Mouse (Mus musculus) forebrain, embryonic 15.5 days (tissue): ENCODE measurements around the gene Prg2. TPM values are rescaled to one million over a fixed set of nuclear protein-coding genes. Genes with fewer than 3 reads are reported as not detected.

ENCODE experiments used
- ATAC-seq: fragments of 200-750 bp; cut with Nextera tagmentation; replicated peaks from 2 replicates; pipeline ENCODE4 v1.8.0; 2017; ENCODE audit warnings: mild to moderate bottlenecking, moderate TSS enrichment, moderate library complexity
- H3K27ac ChIP-seq: fragments of 300-500 bp; sonication (generic); replicated peaks from 2 replicates; pipeline ENCODE4 v1.5.1; 2015; ENCODE audit warnings: mild to moderate bottlenecking, inconsistent platforms
- H3K27me3 ChIP-seq: fragments of 300-500 bp; sonication (generic); 2 replicates; pipeline ENCODE4 v1.6.1; 2015; ENCODE audit warnings: inconsistent platforms
- H3K36me3 ChIP-seq: fragments of 300-500 bp; sonication (generic); 2 replicates; pipeline ENCODE4 v1.6.1; 2015; ENCODE audit warnings: mild to moderate bottlenecking, inconsistent platforms
- H3K4me1 ChIP-seq: fragments of 300-500 bp; sonication (generic); 2 replicates; pipeline ENCODE4 v1.6.1; 2015; ENCODE audit warnings: inconsistent platforms
- H3K4me2 ChIP-seq: fragments of 300-500 bp; sonication (generic); replicated peaks from 2 replicates; pipeline ENCODE4 v1.6.1; 2015; ENCODE audit warnings: mild to moderate bottlenecking, inconsistent platforms
- H3K4me3 ChIP-seq: fragments of 300-500 bp; sonication (generic); 2 replicates; pipeline ENCODE4 v1.5.1; 2015; ENCODE audit warnings: mild to moderate bottlenecking, inconsistent platforms
- H3K9ac ChIP-seq: fragments of 300-500 bp; sonication (generic); replicated peaks from 2 replicates; pipeline ENCODE4 v1.6.1; 2015; ENCODE audit warnings: mild to moderate bottlenecking, inconsistent platforms
- H3K9me3 ChIP-seq: fragments of 300-500 bp; sonication (generic); 2 replicates; pipeline ENCODE4 v1.6.1; 2016; ENCODE audit warnings: inconsistent platforms
- WGBS: fragments of 180-500 bp; shearing (Covaris S2); methylation state at CpG from one replicate; pipeline ENCODE4 v1.1.7; 2015; ENCODE audit warnings: mixed read lengths; 5-methylcytosine and 5-hydroxymethylcytosine counted together
- polyA plus RNA-seq: library from polyadenylated mRNA; unstranded; fragments of >200 nt; fragmentation: Nextera tagmentation; extraction: Ambion mirVana; gene quantifications from 2 replicates; pipeline ENCODE4 v1.2.1, GENCODE M21; 2015

Prg2 gene
- polyA plus RNA-seq, 1 experiment from 2014 or later, result not detected

DNA sequence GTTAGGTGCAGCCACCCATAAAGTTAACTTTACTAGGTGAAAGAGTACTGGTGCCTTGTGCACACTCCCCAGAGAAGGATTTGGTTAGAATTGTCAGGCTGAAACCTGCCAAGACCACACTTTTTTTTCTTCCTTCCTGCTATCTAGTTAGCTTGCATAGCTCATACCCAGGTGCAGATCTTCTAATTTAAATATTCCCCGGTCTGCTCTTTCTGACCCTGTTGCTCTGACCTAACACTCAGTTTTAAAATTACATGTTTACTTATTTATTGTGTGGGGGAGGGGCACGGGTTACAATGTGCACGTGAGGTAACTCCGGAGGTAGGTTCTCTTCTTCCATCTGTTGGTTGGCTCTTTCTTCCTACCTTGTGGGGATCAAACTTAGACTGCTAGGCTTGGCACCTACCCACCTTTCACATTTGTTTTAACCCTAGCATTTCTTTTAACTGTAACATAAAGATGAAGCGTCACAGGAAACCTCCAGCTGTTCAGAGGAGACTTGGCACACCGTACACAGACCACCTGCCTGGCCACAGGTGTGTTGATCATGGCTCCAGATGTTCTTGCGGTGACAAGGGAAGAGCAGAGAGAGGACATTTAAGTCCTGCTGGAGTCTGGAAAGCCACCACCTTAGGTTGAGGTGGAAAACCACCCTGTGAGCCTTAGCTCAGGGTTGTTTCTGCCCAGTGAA lies 16.0 kb upstream of the Prg2 start:
- Histone ChIP-seq H3K27ac (no peak overlapping the region), H3K4me2 (no peak overlapping the region), H3K4me3 (no peak overlapping the region), H3K4me1 (no peaks in the 10 kb centered on the region), H3K9ac (no peak overlapping the region), H3K9me3 (no peaks in the 10 kb centered on the region), H3K27me3 (no peaks in the 10 kb centered on the region), H3K36me3 (no peaks in the 10 kb centered on the region)
- no peak for ATAC-seq
- 91% methylated on average over 7 of the region's 7 CpGs for WGBS

DNA sequence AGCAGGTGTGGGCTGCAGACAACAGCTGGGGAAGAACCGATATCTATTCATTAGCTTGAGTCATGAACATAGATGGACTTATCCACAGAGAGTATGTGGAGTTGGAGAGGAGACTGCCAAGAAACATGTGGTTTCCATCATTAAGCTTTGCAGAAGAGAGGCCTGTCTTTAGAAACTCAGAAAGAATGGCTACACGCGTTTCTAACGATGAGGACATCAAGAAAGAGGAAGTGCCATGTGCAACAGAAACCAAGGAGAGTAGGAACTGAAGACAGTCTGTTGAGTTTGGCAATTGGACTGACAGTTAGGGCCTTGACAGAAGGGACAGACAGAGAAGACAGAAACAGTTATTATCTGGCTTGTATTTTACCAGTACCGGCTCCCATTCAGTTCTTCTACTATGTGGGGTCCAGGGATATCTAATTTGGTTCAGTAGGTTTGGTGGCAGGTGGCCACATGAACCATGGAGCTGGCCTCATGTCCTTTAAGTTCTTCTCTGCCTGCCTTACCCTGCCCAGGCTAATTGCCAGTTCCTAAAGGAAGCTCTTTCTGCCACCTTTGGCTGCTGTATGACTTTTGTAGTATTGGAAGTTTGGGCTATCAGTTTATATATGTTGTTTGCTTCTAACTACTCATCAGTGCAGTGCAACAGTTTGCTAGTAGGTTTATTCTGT lies 12.8 kb upstream of the Prg2 start:
- Histone ChIP-seq H3K27me3 (no peaks in the 10 kb centered on the region), H3K27ac (no peak overlapping the region), H3K4me2 (no peak overlapping the region), H3K4me1 (no peaks in the 10 kb centered on the region), H3K9ac (no peak overlapping the region), H3K36me3 (no peaks in the 10 kb centered on the region), H3K9me3 (no peaks in the 10 kb centered on the region), H3K4me3 (no peak overlapping the region)
- ATAC-seq, result no peak
- 91% methylated on average over 5 of the region's 5 CpGs for WGBS

DNA sequence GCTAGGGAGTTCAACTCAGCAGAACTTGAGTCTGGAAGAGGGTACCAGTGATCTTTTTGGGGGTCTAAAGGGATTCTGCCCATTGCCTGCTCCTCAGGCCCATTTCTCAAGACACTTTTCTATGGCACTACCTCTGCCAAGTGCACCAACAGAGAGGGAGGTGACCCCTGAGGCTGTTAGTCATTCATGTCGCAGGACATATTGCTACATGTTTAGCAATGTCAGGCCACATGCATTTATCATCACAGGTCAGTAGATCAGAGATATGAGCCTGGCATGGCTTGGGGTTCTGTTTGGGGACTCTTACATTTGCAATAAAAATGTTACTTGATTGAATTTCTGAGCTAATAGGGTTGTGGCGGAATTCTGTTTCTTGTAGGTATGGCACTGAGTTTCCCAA lies 4.7 kb upstream of the Prg2 start:
- no peak for ATAC-seq
- Histone ChIP-seq H3K27ac (no peak overlapping the region), H3K27me3 (no peaks in the 10 kb centered on the region), H3K36me3 (no peaks in the 10 kb centered on the region), H3K4me2 (no peak overlapping the region), H3K4me3 (no peak overlapping the region), H3K4me1 (no peaks in the 10 kb centered on the region), H3K9me3 (no peaks in the 10 kb centered on the region), H3K9ac (no peak overlapping the region)
- WGBS, result 95% methylated on average over 2 of the region's 2 CpGs

DNA sequence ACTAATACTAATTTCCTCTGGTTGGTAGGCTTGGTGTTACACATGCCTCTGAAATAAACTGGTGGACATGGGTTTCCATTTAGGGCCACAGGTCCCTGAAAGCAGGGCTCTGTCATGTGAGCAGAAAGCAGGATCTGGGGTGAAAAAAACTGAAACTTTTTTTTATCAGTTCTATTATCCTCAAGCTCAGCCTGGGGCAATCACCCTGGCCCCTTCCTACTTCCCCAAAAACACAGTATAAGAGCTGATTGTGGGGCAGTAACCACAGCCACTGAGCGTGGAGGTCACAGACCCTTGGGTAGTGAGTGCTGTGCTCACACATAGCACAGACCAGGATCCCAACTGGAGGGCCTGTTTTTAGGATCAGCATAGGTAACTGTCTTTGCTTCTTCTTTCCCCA lies 7.7 kb downstream of the Prg2 start, which contains the start of gene Prg3:
Gene Prg3, plus strand, starts transcription at position 286 of the 400 bp plus-strand sequence.
- Histone ChIP-seq H3K4me3 (no peak within 1 kb of the TSS), H3K4me2 (no peak within 1 kb of the TSS), H3K9me3 (no peaks in the 10 kb centered on the region), H3K27me3 (no peaks in the 10 kb centered on the region), H3K4me1 (no peaks in the 10 kb centered on the region), H3K9ac (no peak within 1 kb of the TSS), H3K36me3 (no peaks in the 10 kb centered on the region), H3K27ac (no peak within 1 kb of the TSS)
- 76% methylated on average over 1 of the region's 1 CpGs for WGBS
- no peak for ATAC-seq

DNA sequence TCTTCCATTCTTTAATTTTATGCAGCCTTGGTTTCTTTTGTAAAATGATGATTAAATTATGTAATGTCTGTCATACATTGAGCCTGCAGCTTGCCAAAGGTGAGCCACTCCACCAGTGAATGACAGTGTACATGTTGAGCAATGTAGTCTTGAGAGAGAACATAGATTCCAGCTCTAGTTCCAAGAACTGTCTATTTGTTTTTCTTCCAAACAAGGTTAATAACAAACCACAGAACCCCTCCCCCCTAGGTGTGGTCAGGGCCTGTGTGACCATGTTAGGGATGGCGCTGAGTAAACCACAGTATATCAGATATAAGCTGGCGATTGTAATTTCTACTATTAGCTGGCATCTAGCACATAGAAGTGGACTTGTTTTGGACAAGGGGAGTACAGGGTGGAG lies 16.1 kb downstream of the Prg2 start:
- no peaks in the 10 kb centered on the region for H3K36me3 ChIP-seq
- H3K9ac ChIP-seq, result no peak overlapping the region
- H3K27ac ChIP-seq, result no peak overlapping the region
- H3K9me3 ChIP-seq, result no peaks in the 10 kb centered on the region
- 93% methylated on average over 2 of the region's 2 CpGs for WGBS
- H3K4me1 ChIP-seq, result no peaks in the 10 kb centered on the region
- H3K27me3 ChIP-seq, result no peaks in the 10 kb centered on the region
- ATAC-seq, result no peak
- H3K4me2 ChIP-seq, result no peak overlapping the region
- H3K4me3 ChIP-seq, result no peak overlapping the region

DNA sequence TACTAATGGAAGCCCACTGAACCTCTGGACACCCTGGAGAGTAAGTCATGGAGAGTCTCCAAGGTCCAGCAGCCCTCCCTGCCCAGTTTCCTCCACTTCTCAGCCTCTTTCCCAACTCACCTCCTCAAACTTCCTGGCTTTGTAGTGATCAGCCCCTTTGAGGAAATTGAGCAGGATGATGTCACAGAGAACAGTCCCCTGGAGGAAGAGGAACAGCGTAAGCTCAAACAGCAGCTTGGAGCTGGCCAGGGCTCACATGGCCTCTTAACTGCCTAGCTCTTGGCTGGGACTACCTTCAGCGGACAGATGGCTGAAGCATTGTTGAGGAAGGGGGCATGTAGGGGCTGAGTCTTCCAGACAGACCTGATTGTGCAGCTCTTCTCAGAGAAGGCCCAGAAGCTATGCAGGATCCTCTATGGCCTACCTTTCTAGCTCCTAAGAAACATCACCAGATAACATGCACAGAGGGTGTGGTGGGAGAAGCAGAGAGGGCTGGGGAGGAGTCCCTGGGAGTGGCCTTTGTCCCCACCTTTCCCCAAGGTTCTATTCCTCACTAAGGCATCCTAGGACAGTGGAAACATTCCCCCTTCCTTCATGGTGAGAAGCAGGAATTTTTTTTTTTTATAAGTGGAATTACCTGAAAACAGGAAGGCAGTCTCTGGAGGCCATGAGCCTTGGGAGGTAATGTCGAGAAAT lies 19.4 kb downstream of the Prg2 start:
- WGBS, result 90% methylated on average over 3 of the region's 3 CpGs
- Histone ChIP-seq H3K27ac (no peak overlapping the region), H3K27me3 (no peaks in the 10 kb centered on the region), H3K4me2 (no peak overlapping the region), H3K36me3 (no peaks in the 10 kb centered on the region), H3K9me3 (no peaks in the 10 kb centered on the region), H3K4me1 (no peaks in the 10 kb centered on the region), H3K9ac (no peak overlapping the region), H3K4me3 (no peak overlapping the region)
- no peak for ATAC-seq

DNA sequence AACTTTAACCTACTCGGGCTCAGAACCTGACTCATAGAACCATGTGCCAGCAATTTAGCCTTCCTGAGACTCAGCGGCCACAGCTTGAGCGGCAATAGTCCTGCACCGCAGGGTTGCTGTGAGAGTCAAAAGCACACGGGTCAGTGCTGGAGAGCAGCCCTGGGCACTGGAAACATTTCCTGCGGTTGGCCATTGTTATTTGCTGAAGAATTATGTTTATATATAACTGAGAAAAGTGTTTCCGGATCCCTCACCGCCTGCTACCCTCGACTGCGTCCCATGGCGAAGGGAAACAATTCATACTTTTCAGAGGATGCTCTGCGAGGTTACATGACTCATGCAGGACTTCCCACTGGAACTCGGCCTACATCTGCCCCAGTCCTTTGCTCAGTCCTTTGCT lies 21.2 kb downstream of the Prg2 start:
- ATAC-seq, result no peak
- Histone ChIP-seq H3K36me3 (no peaks in the 10 kb centered on the region), H3K9ac (no peak overlapping the region), H3K27me3 (no peaks in the 10 kb centered on the region), H3K4me2 (no peak overlapping the region), H3K27ac (no peak overlapping the region), H3K4me3 (no peak overlapping the region), H3K9me3 (no peaks in the 10 kb centered on the region), H3K4me1 (no peaks in the 10 kb centered on the region)
- 78% methylated on average over 13 of the region's 13 CpGs for WGBS

DNA sequence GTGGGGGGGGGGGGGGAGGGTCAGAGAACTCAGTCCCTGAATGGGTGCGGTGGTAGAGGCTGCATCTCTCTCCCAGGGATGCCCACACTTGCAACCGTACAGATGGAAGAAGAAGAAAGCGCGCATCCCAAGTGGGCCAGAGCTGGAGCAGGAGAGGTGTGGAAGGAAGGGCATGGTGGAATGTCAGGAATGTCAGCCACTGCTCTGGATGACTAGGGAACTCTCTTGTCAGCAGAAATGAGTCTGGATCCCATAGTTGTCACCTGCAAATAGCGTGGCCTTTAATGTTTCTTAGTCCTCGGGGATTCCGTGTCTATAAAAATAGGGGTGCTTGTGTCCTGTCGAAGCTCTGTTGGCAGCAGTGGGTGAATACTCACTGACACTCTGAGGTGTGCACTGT lies 22.3 kb downstream of the Prg2 start:
- no peak overlapping the region for H3K4me3 ChIP-seq
- H3K4me2 ChIP-seq, result no peak overlapping the region
- no peak overlapping the region for H3K9ac ChIP-seq
- no peak for ATAC-seq
- no peaks in the 10 kb centered on the region for H3K4me1 ChIP-seq
- no peaks in the 10 kb centered on the region for H3K9me3 ChIP-seq
- no peaks in the 10 kb centered on the region for H3K27me3 ChIP-seq
- 82% methylated on average over 8 of the region's 8 CpGs for WGBS
- H3K36me3 ChIP-seq, result no peaks in the 10 kb centered on the region
- no peak overlapping the region for H3K27ac ChIP-seq

DNA sequence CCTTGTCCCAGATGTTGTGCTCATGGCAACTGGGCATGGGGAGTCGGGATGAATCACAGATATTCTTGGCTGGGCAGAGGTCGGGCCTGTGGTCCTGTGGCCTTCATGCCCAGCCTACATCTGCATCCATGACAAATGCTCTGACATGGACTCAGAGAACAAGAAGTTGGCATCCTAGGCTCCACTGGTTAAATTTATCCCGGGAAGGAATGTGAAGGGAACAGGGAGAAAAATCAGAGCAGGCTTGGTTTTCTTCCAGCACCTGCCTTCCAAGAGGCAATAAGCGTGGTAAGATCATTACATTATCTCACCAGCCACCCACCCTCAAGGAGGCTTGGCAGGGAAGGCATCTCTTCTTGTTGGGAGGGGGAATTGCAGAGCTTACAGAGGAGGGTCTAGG lies 24.1 kb downstream of the Prg2 start:
- no peaks in the 10 kb centered on the region for H3K4me1 ChIP-seq
- 75% methylated on average over 4 of the region's 4 CpGs for WGBS
- no peak overlapping the region for H3K4me2 ChIP-seq
- H3K4me3 ChIP-seq, result no peak overlapping the region
- H3K9ac ChIP-seq, result no peak overlapping the region
- H3K27ac ChIP-seq, result no peak overlapping the region
- no peaks in the 10 kb centered on the region for H3K9me3 ChIP-seq
- H3K27me3 ChIP-seq, result no peaks in the 10 kb centered on the region
- no peaks in the 10 kb centered on the region for H3K36me3 ChIP-seq
- no peak for ATAC-seq

DNA sequence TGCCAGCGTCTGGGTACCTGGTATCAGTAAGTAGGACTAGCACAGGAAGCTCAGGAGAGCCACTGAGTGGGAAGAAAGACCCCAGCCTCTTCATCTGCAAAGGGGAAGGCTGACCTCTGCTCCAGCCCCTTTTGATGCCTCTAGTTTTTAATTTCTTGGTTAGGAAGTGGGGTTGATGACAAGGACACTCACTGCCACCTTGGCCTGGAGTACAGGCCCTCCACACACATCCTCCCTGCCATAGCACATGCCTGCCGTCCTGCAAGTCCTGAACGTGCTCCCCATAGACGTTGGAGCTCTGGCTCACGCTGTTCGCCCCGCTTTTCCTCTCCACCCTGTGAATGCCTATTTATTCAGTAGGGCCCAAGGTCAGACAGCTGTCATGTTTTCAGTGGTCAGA lies 26.3 kb downstream of the Prg2 start:
- H3K27ac ChIP-seq, result no peak overlapping the region
- H3K4me3 ChIP-seq, result no peak overlapping the region
- H3K9me3 ChIP-seq, result no peaks in the 10 kb centered on the region
- no peak overlapping the region for H3K4me2 ChIP-seq
- no peaks in the 10 kb centered on the region for H3K27me3 ChIP-seq
- no peak for ATAC-seq
- no peaks in the 10 kb centered on the region for H3K36me3 ChIP-seq
- WGBS, result 86% methylated on average over 7 of the region's 7 CpGs
- no peaks in the 10 kb centered on the region for H3K4me1 ChIP-seq
- H3K9ac ChIP-seq, result no peak overlapping the region

DNA sequence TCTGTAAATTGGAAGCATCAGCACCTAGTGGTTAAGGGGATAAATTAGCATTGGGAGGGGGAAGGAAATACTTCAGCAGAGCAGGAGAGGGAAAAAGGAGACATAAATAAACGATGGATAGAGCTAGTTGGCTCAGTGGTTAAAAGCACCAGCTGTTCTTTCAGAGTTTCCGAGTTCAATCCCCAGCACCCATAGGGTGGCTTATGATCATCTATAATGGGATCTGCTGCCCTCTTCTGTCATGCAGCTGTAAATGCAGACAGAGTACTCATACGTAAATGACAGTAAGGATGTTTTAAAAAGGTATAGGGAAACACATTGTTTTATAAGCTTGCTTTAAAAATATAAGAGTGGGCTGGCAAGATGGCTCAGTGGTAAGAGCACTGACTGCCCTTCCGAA lies 27.5 kb downstream of the Prg2 start:
- H3K4me3 ChIP-seq, result no peak overlapping the region
- 22% methylated on average over 4 of the region's 4 CpGs for WGBS
- peak; percentile 23; the same call in 1 of the 2 replicates for ATAC-seq
- no peaks in the 10 kb centered on the region for H3K4me1 ChIP-seq
- no peaks in the 10 kb centered on the region for H3K9me3 ChIP-seq
- H3K4me2 ChIP-seq, result no peak overlapping the region
- H3K36me3 ChIP-seq, result no peaks in the 10 kb centered on the region
- no peak overlapping the region for H3K27ac ChIP-seq
- no peak overlapping the region for H3K9ac ChIP-seq
- H3K27me3 ChIP-seq, result no peaks in the 10 kb centered on the region

DNA sequence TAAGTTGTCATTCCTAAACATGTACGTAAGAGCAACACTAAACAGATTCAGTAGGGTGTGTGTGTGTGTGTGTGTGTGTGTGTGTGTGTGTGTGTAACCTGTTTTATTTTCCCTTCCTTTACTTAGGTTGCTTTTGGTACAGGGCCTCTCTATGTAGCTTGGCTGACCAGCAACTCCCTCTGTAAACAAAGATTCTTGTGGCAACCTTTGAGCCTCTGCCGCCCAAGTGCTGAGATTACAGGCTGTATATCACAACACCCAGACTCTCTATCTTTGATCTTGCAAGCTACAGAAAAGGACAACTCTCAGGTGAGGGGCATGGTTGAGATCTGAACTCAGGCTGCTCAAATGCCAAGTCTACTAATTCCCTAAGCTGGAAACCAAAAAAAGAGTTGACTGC lies 29.0 kb downstream of the Prg2 start:
- no peak for ATAC-seq
- Histone ChIP-seq H3K4me1 (no peaks in the 10 kb centered on the region), H3K4me2 (no peak overlapping the region), H3K27me3 (no peaks in the 10 kb centered on the region), H3K9me3 (no peaks in the 10 kb centered on the region), H3K36me3 (no peaks in the 10 kb centered on the region), H3K27ac (no peak overlapping the region), H3K4me3 (no peak overlapping the region), H3K9ac (no peak overlapping the region)
- 88% methylated on average over 2 of the region's 2 CpGs for WGBS
